Mouse (Mus musculus): Measurements from ENCODE around the gene Ugt1a6b. TPM values are rescaled to one million over a fixed set of nuclear protein-coding genes. Genes with fewer than 3 reads are reported as not detected.
A peak's percentile ranks its signal among the peaks of the same experiment; 100 is the strongest.
"Not testable (repeated sequence)": the region's sequence is repeated elsewhere in the genome, so short reads cannot be mapped to it uniquely, and the experiment has no call there.

Ugt1a6b gene
- total RNA-seq, 2 experiments from 2014 or later = 0.81 to 0.87 TPM

DNA sequence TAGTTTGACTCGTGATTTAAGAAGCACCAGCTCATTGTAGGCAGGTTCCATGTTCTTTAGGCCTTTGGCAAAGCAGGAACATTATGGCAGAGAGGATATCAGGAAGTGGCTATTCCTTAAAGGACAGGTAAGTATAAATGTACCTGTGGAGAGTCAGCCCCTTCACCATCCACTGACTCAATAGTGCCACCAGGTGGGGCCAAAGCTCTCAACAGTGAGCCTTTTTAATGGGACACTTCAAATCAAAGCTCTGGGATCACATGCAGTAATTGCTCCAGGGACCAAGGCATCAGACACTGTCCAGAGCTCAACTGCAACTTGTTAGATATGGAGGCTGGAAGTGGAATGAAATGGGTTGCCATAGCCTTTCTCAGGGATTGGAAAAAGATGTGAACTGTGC, 18.5 kb downstream of the Ugt1a6b start:
- not testable (repeated sequence) for DNase-seq

- DNase-seq = not testable (repeated sequence)
These were observed 22.8 kb downstream of the Ugt1a6b start for GRCm38 (mm10) chr1:88125827-88126360.

- not testable (repeated sequence) for DNase-seq
These were observed 26.0 kb downstream of the Ugt1a6b start for GRCm38 (mm10) chr1:88129091-88129490.

GRCm38 (mm10) chr1:88130223-88130622, 27.2 kb downstream of the Ugt1a6b start:
- not testable (repeated sequence) for DNase-seq

GRCm38 (mm10) chr1:88133908-88134456, 30.9 kb downstream of the Ugt1a6b start:
- DNase-seq = no peak

DNA sequence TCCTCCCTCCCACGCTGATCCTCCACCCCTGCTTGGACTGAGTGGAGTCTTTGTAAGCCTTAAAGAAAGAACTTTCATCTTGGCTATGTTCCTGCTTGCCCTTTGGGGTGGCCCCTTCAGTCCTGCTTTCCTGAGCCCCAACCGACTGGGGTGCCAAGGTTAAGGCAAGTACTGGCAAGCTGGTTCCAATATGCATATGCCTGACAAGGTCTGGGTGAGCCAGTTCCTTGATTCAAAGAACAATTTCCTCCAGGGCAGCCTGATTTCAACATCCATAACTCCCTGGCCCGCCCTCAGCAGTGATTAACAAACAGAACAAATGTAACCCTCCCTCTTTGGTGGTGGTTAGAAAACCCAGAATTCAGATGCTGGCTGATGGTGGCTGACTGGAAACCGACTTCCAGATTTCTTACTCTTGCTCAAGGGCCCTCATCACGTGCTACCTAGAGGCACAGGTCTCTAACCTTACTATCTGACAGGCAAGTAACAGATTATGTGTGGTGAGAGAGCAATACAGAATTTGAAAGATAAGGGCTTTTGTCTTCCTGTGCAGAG, 31.5 kb downstream of the Ugt1a6b start, which contains the start of gene Ugt1a6a:
Gene Ugt1a6a (plus strand): TSS at position 353 of the 555 bp plus-strand sequence.
- DNase-seq = not testable (repeated sequence)

DNA sequence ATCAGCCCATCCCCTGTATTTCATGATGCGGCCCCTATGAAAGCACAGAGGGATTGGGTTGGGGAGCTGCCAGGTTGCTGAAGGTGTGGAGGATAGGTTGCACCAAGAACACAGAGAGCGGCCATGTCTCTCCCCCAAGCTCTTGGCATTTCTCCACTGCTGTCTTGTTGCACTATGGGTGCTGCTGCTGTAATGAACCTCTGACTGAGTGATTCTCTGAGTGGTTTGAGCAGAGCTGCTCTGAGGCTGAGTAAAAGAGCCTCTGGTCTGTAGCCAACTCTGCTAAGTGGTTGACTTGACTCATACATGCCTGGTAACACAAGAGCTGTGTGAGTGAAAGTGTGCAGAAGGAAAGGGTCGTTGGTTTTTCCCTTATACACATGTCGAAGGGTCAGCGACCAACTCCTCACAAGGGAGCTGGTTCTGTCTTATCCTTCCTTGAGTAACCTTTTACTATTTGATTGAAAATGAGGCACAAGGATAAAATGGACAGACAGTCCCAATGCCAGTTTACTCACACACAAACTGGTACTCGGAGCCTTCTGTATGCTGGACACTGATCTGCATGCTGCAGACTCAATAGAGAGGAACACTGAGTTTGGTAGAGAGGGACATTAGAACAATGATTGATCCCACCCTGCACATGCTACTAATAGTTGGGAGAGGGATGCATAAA, 32.3 kb downstream of the Ugt1a6b start:
- DNase-seq = not testable (repeated sequence)

DNA sequence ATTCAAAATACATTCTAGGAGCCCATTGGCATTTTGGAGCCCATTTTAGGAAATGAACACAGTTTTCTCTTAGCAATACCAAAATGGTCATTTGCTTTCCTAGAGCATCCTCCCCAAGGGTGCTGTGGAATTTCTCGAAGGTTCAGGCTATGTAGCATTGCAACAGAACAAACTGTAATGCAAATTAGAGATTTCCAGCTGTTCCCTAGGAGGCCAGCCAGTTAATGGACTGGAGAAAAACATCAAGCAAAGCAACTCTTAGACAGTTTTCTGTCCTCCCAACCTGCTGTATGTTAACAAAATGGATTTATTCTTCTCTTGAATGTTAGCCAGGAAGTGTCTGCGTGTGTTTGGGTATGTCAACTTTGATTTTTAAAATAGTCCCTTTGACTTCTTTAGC, 33.6 kb downstream of the Ugt1a6b start:
- no peak for DNase-seq

GRCm38 (mm10) chr1:88137264-88137663, 34.2 kb downstream of the Ugt1a6b start:
- DNase-seq = no peak

DNA sequence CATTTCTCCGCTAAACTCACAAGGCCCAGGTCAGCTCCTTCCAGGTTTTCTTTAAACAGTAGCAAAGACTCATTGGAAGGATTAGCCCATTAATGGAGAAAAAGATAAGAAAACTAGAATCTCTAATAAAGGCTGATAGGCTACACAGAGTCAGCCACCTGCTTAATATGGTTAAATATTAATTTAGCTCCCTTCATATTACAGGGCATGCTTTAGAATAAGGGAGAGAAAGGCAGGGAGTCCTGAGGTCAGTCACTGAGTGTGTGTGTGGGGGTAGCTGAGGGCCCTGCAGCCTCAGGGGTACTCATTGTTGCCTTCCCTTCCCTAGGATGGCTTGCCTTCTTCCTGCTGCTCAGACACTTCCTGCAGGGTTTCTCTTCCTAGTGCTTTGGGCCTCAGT, 35.1 kb downstream of the Ugt1a6b start:
- DNase-seq = no peak

DNA sequence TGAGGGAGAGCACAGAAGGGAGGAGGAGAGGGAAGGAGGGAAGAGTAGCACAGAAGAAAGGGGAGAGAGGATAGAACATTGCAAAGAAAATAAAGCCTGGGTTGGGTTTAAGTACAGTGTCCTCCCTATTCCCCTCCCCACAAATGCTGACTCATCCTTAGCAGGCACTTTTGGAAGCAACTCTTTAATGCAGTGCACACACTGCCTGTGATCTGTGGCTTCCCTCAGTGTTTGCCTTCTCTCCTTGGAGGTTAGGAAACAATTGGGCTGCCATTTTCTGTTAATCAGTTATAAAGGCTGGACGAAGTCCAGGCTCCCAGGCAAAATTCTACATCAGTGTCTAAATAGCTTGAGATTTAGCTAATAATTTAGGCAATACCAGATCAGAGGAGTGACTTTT, 37.4 kb downstream of the Ugt1a6b start:
- not testable (repeated sequence) for DNase-seq

DNA sequence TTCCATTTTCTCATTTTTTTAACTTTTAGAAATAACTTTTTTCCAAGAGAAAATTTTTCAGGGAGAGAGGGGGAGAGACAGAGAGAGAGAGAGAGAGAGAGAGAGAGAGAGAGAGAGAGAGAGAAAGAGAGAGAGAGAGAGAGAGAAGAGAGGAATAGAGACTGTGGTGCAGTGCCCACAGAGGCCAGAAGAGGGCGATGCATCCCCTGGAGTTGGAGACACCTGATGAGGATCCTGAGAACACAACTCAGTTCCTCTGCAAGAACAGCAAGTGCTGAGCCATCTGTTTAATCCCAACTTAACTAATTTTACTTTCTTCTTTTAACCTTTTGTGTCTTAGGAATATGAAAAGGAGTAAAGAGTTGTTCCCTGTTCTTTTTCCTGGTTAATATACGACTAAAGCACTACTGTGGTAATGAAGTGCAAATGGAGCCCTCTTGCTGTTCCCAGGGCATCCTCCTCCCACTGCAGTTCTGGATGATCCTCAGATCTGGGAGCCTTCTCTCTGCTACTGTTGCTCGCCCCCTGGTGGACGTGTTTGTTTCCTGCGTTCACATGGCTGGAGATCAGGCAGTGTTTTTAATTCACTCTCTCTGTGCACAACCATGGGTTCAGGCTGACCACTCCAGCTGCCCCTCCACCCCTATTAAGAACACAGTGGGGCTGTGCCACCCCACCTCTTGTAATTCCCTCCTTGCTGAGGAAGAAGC, 41.1 kb downstream of the Ugt1a6b start:
- DNase-seq = peak; percentile 45

DNA sequence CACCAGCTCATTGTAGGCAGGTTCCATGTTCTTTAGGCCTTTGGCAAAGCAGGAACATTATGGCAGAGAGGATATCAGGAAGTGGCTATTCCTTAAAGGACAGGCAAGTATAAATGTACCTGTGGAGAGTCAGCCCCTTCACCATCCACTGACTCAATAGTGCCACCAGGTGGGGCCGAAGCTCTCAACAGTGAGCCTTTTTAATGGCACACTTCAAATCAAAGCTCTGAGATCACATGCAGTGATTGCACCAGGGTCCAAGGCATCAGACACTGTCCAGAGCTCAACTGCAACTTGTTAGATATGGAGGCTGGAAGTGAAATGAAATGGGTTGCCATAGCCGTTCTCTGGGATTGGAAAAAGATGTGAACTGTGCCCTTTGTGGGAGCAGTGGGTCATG, 42.2 kb downstream of the Ugt1a6b start:
- not testable (repeated sequence) for DNase-seq

DNA sequence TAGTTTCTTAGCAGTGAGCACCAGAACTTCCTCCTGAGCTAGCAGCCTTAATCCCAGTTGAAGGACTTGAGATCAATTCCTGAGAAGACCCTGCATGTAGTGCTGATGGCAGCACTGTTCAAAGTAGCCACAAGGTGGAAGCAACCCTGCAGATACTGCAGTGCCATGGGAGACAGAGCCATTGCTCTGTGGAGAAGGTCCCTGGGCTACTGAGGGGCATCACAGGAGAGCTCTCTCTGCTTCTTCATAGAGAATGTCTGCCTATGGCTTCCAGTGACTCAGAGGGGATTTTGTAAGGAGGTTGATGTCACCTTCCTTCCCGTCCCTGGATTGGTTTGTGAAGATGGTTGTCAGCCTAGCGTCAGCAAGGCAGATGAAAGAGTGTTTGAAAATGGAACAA, 47.1 kb downstream of the Ugt1a6b start:
- not testable (repeated sequence) for DNase-seq

DNA sequence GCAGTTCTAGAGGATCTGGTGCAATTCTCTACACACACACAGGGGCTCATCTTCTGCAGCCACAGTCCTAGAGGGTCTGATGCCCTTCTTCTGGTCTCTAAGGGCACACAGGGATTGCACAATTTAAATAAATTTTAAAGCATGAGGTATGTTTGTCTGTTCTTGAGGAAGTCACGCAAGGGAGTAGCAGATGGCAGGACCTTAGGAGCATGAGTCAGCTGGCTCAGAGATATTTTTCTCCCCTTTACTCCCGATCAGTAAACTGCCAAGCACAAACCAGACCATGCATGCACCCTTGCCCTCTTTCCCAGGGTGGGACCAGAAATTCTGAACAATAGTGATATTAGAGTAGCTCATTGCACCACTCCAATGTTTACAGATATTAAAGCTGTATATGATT, 55.4 kb downstream of the Ugt1a6b start:
- no peak for DNase-seq

DNA sequence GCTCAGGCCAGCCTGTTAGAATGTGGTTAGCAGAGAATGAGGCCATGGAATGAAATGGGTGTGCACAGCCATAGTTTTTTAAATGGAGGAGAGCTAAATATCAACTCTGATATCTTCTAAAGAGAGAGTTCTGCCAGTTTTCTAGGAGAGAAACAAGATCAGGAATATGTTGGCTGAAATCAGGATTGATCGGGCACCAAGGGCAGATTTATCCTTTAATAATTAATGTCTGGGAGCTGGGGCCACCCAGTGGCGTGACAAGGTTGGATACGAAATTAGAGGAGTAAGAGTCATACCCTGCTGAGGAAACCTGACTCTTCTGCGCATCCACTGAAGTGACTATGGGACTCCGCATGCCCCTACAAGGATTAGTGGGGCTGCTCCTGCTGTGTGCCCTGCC, 62.7 kb downstream of the Ugt1a6b start, which contains the start of gene Ugt1a5:
Gene Ugt1a5 (plus strand): TSS at position 302 of the 400 bp plus-strand sequence.
- DNase-seq = no peak

- not testable (repeated sequence) for DNase-seq
These were observed 69.1 kb downstream of the Ugt1a6b start for GRCm38 (mm10) chr1:88172190-88172589.

DNA sequence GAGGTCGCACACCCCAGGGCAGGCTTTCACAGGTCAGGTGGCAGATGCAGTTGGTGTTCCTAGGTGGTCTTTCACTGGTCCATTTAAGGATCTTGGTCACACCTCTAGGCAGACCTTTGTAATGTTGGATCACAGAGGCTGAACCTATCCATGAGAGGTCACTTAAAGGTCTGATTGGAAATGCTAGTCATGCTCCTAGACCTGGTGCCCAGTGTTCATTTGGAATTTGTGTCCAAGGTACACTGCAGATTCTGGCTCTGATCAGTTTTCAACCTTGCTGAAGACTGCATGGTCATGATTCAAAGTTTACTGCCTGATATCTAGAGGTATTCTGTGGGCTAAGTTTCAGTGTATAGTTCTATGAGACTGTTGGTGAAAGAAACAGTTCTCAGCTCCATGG, 76.6 kb downstream of the Ugt1a6b start:
- DNase-seq = no peak

DNA sequence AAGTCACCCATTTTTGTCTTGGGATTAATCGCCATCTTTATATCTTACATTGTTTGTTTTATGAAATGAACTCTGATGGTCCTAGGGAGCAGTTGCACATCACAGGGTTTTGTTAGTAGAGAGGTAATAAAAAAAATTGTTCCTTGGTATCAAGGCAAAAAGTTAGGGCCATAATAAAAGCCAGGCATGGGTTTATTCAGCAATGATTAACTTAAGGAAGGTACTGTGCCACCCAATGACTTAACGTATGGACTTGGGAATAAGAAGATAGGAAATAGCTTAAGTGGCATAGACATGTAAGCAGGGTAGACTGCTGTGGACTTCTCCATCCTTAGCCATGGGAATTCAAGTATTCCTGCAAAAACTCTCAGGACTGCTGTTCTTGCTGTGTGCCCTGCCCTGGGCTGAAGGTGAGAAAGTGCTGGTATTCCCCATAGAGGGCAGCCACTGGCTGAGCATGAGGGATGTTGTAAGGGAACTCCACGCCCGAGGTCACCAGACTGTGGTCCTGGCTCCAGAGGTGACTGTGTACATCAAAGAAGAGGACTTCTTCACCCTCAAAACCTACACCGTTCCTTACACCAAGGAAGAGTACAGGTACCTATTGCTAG, 83.4 kb downstream of the Ugt1a6b start:
- no peak for DNase-seq

GRCm38 (mm10) chr1:88192136-88192535, 89.1 kb downstream of the Ugt1a6b start:
- DNase-seq = no peak

DNA sequence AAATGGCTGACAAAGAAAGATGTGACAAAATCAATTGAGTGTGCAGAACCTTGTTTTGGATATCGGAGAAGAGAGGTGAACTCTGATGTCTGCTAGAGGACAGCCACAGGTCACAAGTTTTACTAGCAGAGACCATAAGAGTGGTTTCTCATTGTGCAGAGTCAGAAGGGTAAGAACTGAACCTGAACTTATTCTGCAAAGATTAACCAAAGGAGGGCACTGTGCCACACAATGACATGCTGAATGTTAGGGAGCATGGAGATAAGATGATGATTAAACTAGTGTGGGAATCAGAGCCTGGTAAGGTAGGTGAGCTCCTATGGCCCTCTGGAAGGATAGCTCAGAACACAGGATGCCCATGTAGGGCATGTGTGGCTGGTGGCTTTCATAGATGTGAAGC, 92.6 kb downstream of the Ugt1a6b start:
- no peak for DNase-seq

DNA sequence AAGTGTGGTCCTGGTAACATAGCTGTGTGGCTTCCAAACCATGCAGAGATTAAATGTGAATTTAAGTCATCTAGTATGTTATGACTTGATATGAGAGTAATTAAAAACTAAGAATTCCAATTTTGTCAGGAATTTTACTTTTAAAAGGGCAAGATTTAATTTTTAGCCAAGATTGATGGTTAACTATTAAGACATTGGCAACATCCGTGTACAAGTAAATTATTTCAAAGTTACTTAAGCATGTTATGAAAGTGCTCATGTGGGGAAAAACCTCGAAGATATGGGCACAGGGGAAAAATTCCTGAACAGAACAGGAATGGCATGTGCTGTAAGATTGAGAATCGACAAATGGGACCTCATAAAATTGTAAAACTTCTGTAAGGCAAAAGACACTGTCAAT, 94.4 kb downstream of the Ugt1a6b start:
- no peak for DNase-seq

Data from gastrocnemius, postnatal 10 days (tissue).